20 mouse cellular contexts compared by ENCODE assay signal in the genomic region with DNA sequence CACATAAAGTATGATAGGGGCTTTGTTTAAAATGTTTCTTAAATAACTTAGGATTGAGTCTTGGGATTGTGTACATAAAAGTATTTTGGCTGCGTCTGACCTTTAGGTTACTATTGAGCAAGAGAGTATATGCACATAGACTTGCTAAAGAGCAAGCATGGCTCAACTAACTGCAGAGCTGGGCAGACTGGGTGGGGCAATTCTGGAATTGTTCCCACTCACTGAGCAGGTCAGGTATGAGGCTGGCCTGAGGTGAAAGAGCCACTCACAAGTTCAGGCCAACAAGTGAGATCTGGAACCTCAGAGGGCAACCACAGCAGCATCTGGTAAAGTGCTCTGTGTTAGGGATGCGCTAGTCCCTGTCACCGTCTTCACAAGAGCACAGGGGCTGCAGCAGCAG. TPM values are rescaled to one million over a fixed set of nuclear protein-coding genes. Genes with fewer than 3 reads are reported as not detected.
DNase-seq lines count a peak whose midpoint lies in the region; ATAC-seq lines count a peak whose summit lies in the region.
"Had no signal": no experiment of that assay in that cellular context is flagged by ENCODE, and none has a peak within 500 bp of the region (broad histone marks: within the 10 kb centered on the region; RNA-seq: fewer than 3 reads in every experiment).

No protein-coding gene starts in this region.

- H3K9ac ChIP-seq in intestine, embryonic 16.5 days (ENCODE audit: low read depth, low read length): no peak overlapping the region
- no peak overlapping the region for H3K9ac ChIP-seq in intestine, embryonic 15.5 days
- no peak overlapping the region for H3K9ac ChIP-seq in liver, embryonic 16.5 days (ENCODE audit: low read depth, low read length)
- H3K9ac ChIP-seq in midbrain, embryonic 14.5 days (replicated peaks; ENCODE audit: low read length): no peak overlapping the region
- H3K9ac ChIP-seq: forebrain, embryonic 12.5 days; hindbrain, embryonic 14.5 days; neural tube, embryonic 13.5 days had no signal

- H3K4me2 ChIP-seq in intestine, embryonic 16.5 days (ENCODE audit: low read depth, low read length): no peak overlapping the region
- no peak overlapping the region for H3K4me2 ChIP-seq in intestine, embryonic 15.5 days (replicated peaks)
- H3K4me2 ChIP-seq in liver, embryonic 16.5 days (ENCODE audit: low read depth, low read length): no peak overlapping the region
- H3K4me2 ChIP-seq in midbrain, embryonic 14.5 days (ENCODE audit: low read length): no peak overlapping the region
- H3K4me2 ChIP-seq: forebrain, embryonic 12.5 days; heart, embryonic 11.5 days; hindbrain, embryonic 14.5 days; neural tube, embryonic 13.5 days had no signal

- H3K4me3 ChIP-seq in intestine, embryonic 16.5 days (ENCODE audit: low read length): no peak overlapping the region
- no peak overlapping the region for H3K4me3 ChIP-seq in intestine, embryonic 15.5 days (replicated peaks)
- no peak overlapping the region for H3K4me3 ChIP-seq in liver, embryonic 16.5 days (ENCODE audit: low read depth, low read length)
- no peak overlapping the region for H3K4me3 ChIP-seq in midbrain, embryonic 14.5 days (replicated peaks; ENCODE audit: low read depth, low read length)
- H3K4me3 ChIP-seq: forebrain, embryonic 12.5 days; neural tube, embryonic 13.5 days had no signal

- peak overlapping the region; percentile 35; the same call in 1 of the 2 replicates for H3K27ac ChIP-seq in intestine, embryonic 16.5 days (ENCODE audit: low read length)
- no peak overlapping the region for H3K27ac ChIP-seq in intestine, embryonic 15.5 days
- peak overlapping the region; percentile 62 for H3K27ac ChIP-seq in liver, embryonic 16.5 days (ENCODE audit: low read length)
- no peak overlapping the region for H3K27ac ChIP-seq in midbrain, embryonic 14.5 days (replicated peaks; ENCODE audit: low read depth, low read length)
- H3K27ac ChIP-seq: forebrain, embryonic 12.5 days; hindbrain, embryonic 14.5 days; neural tube, embryonic 13.5 days had no signal

- no peaks in the 10 kb centered on the region for H3K27me3 ChIP-seq in intestine, embryonic 16.5 days (replicated peaks; ENCODE audit: control insufficient read depth, insufficient read depth, low read length)
- no peaks in the 10 kb centered on the region for H3K27me3 ChIP-seq in intestine, embryonic 15.5 days (replicated peaks)
- H3K27me3 ChIP-seq in liver, embryonic 16.5 days (ENCODE audit: control insufficient read depth, insufficient read depth, low read depth, low read length): no peaks in the 10 kb centered on the region
- H3K27me3 ChIP-seq in midbrain, embryonic 14.5 days (ENCODE audit: control insufficient read depth, insufficient read depth, low read length): no peaks in the 10 kb centered on the region
- H3K27me3 ChIP-seq: CH12.LX; forebrain, embryonic 12.5 days; neural tube, embryonic 13.5 days had no signal

- ATAC-seq in intestine, embryonic 16.5 days: peak; percentile 34; the same call in 1 of the 2 replicates
- no peak for ATAC-seq in intestine, embryonic 15.5 days
- peak; percentile 43 for ATAC-seq in liver, embryonic 16.5 days (ENCODE audit: low read depth)
- ATAC-seq in monocyte, adult 5-6 weeks (replicated peaks; ENCODE audit: insufficient number of reproducible peaks, low FRiP score, low TSS enrichment, poor library complexity, severe bottlenecking): peak; percentile 32
- no peak for ATAC-seq in midbrain, embryonic 14.5 days (ENCODE audit: low FRiP score, low TSS enrichment)

- no peaks in the 10 kb centered on the region for H3K9me3 ChIP-seq in intestine, embryonic 16.5 days (ENCODE audit: control insufficient read depth, low read length)
- H3K9me3 ChIP-seq in intestine, embryonic 15.5 days: no peaks in the 10 kb centered on the region
- H3K9me3 ChIP-seq in liver, embryonic 16.5 days (replicated peaks; ENCODE audit: control insufficient read depth, low read length): no peaks in the 10 kb centered on the region
- no peaks in the 10 kb centered on the region for H3K9me3 ChIP-seq in midbrain, embryonic 14.5 days (ENCODE audit: control insufficient read depth, low read length)
- H3K9me3 ChIP-seq: neural tube, embryonic 13.5 days had no signal

- 88% methylated on average over 3 of the region's 3 CpGs for WGBS in intestine, embryonic 16.5 days
- 83% methylated on average over 3 of the region's 3 CpGs for WGBS in intestine, embryonic 15.5 days
- WGBS in liver, embryonic 16.5 days (ENCODE audit: insufficient replicate concordance): 74% methylated on average over 3 of the region's 3 CpGs
- 85% methylated on average over 3 of the region's 3 CpGs for WGBS in midbrain, embryonic 14.5 days

- DNase-seq in NIH3T3 (ENCODE audit: low read depth): peak; percentile 41
- DNase-seq in midbrain, embryonic 14.5 days: no peak
- DNase-seq in adrenal gland, adult 18-20 months (ENCODE audit: low spot score in 2 of 2): no peak
- no peak for DNase-seq in frontal cortex, postnatal 36 days (ENCODE audit: low spot score in 2 of 2)
- DNase-seq: adrenal gland, adult 8-10 months; cerebellum, adult 11 months; cerebellum, postnatal 14 days; gastrocnemius, postnatal 25 days; heart, postnatal 14 days; kidney, adult 18-20 months; thymus, adult 2 months had no signal

- H3K36me3 ChIP-seq in intestine, embryonic 16.5 days (ENCODE audit: control insufficient read depth, insufficient read depth, low read length): no peaks in the 10 kb centered on the region
- no peaks in the 10 kb centered on the region for H3K36me3 ChIP-seq in intestine, embryonic 15.5 days
- no peaks in the 10 kb centered on the region for H3K36me3 ChIP-seq in liver, embryonic 16.5 days (ENCODE audit: control insufficient read depth, insufficient read depth)
- H3K36me3 ChIP-seq in midbrain, embryonic 14.5 days (ENCODE audit: control insufficient read depth, insufficient read depth, low read length): no peaks in the 10 kb centered on the region
- H3K36me3 ChIP-seq: forebrain, embryonic 12.5 days; neural tube, embryonic 13.5 days had no signal

- peaks cover 4% of the 10 kb centered on the region for H3K4me1 ChIP-seq in intestine, embryonic 16.5 days (ENCODE audit: control insufficient read depth, insufficient read depth, low read length)
- H3K4me1 ChIP-seq in intestine, embryonic 15.5 days (replicated peaks): no peaks in the 10 kb centered on the region
- H3K4me1 ChIP-seq in liver, embryonic 16.5 days (ENCODE audit: control insufficient read depth, low read depth, low read length): peaks cover 46% of the 10 kb centered on the region
- H3K4me1 ChIP-seq in midbrain, embryonic 14.5 days (ENCODE audit: control insufficient read depth, insufficient read depth, low read length): no peaks in the 10 kb centered on the region

RNA-seq across cellular contexts. Expression of gene Mxi1, which starts 58.7 kb away (rescaled TPM):
- polyA plus RNA-seq in intestine, embryonic 16.5 days (2015; fragmentation: Nextera tagmentation; extraction: Ambion mirVana): 10.3 and 12.9 TPM in 2 replicates
- 34.0 and 34.5 TPM in 2 replicates for polyA plus RNA-seq in intestine, embryonic 15.5 days (2015; fragmentation: Nextera tagmentation; extraction: Ambion mirVana)
- 14.1 and 16.7 TPM in 2 replicates for polyA plus RNA-seq in liver, embryonic 16.5 days (2015; fragmentation: Nextera tagmentation; extraction: Ambion mirVana)
- 87.9 to 137 TPM (median 113 TPM) in 3 replicates for total RNA-seq in monocyte, adult 5-6 weeks (2017)
- polyA plus RNA-seq in midbrain, embryonic 14.5 days (2014; fragmentation: Nextera tagmentation; extraction: Ambion mirVana): 51.0 and 59.3 TPM in 2 replicates
- total RNA-seq in adrenal gland, adult 18-20 months (2021): 10 to 100 TPM; 29.2 to 35.0 TPM

Comparison
In these comparisons a context has a peak if more than half of its experiments do, and no peak if none do; other contexts are left out.
1. ATAC-seq: peak in intestine, embryonic 16.5 days (single experiment), liver, embryonic 16.5 days (single experiment) and monocyte, adult 5-6 weeks (single experiment); none in intestine, embryonic 15.5 days (single experiment) and midbrain, embryonic 14.5 days (single experiment).
2. H3K27ac ChIP-seq: peak in intestine, embryonic 16.5 days (single experiment) and liver, embryonic 16.5 days (single experiment); none in intestine, embryonic 15.5 days (single experiment) and midbrain, embryonic 14.5 days (single experiment).